Mouse (Mus musculus) left cerebral cortex, adult 9 months (tissue): Measurements from ENCODE around the gene Olfr1057.
"Not testable (repeated sequence)": the region's sequence is repeated elsewhere in the genome, so short reads cannot be mapped to it uniquely, and the experiment has no call there.

Source experiments
- DNase-seq, 2 experiments: peaks; one replicate each; pipeline ENCODE4 v3.0.0; 2022; ENCODE audit warnings: low spot score in 2 of 2

Olfr1057 gene

DNA sequence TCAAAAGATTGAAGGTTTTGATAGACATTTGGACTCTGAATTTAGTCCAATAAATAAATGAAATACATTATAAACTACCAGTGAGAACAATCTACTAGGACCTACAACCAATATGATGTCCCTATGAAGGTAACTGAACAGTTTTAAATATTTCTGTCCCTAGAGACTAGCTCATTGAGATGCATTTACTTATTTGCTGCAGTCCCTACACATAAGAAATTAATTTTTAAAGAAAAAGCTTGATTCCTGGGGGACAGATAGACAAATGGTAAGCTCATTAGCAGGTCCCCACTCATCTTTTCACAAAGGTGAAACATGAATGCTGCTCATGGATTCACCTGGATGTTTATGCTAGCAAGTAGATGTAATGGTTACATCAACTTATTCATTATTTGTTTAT, at the start of gene Olfr1057:
Gene Olfr1057, minus strand, starts transcription at position 101 of the 400 bp plus-strand sequence.
- DNase-seq: no peak

DNA sequence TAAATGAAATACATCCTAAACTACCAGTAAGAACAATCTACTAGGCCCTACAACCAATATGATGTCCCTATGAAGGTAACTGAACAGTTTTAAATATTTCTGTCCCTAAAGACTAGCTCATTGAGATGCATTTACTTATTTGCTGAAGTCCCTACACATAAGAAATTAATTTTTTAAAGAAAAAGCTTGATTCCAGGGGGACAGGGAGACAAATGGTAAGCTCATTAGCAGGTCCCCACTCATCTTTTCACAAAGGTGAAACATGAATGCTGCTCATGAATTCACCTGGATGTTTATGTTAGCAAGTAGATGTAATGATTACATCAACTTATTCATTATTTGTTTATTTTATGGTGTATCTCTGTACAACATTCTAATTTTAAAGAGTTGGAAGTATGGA, 48.5 kb upstream of the Olfr1057 start, which contains the start of gene Olfr1062:
Gene Olfr1062, minus strand, starts transcription at position 101 of the 400 bp plus-strand sequence.
- not testable (repeated sequence) for DNase-seq

- DNase-seq: no peak
Measured at GRCm38 (mm10) chr2:86413950-86414349, 35.8 kb upstream of the Olfr1057 start, which contains the start of gene Olfr1061. Gene Olfr1061 (minus strand): TSS chr2:86414050.

- DNase-seq: no peak
Measured at GRCm38 (mm10) chr2:86395114-86395513, 16.9 kb upstream of the Olfr1057 start.

- not testable (repeated sequence) for DNase-seq
Measured at GRCm38 (mm10) chr2:86388461-86388860, 10.3 kb upstream of the Olfr1057 start, which contains the start of gene Olfr1058. Gene Olfr1058 (minus strand): TSS chr2:86388561.

DNA sequence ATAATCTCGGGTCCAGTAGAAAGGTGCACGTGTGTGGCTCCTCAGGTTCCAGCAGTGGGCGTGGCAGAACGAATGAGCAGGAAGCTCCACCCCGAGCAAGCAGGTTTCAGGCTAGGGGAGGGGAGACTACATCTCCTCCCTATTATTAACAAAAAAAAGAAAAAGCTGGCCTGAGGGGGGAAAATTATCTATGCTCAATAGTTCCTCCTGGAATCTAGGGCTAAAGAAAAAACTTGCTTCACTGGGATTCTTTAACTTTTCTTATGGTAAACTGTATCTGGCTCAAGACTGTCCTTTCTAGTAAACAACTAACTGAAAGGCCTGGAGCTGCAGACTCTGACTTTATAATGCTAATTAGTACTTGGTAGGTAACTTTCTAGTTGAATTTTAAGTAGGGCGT, 11.9 kb downstream of the Olfr1057 start:
- not testable (repeated sequence) for DNase-seq

DNA sequence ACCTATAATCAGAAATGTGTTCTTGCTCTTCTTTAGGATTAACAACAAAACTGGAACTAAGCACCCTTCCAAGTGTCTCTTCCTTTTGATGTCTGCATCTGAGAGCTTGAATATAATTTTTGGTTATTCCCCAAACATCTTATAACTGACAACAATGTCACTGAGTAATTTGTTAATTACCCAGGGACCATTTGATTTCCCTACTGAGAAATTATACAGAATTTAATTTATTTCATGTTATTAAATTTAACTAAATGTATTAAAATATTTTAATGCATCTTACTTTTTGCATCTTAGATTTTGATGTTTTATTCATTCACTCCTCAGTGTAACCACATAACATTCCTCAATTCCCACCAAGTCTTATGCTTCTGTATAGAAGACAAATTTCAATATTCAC, 15.8 kb downstream of the Olfr1057 start, which contains the start of gene Olfr1056:
Gene Olfr1056, minus strand, starts transcription at position 101 of the 400 bp plus-strand sequence.
- DNase-seq: no peak

DNA sequence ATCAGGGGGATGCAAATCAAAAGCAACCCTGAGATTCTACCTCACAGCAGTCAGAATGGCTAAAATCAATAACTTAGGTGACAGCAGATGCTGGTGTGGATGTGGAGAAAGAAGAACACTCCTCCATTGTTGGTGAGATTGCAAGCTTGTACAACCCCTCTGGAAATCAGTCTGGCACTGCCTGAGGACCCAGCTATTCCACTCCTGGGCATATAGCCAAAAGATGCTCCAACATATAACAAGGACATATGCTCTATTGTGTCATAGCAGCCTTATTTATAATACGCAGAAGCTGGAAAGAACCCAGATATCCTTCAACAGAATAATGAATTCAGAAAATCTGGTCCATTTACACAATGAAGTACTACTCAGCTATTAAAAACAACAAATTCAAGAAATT, 26.4 kb downstream of the Olfr1057 start:
- DNase-seq: not testable (repeated sequence)

GRCm38 (mm10) chr2:86350184-86350583, 28.0 kb downstream of the Olfr1057 start, which contains the start of gene Olfr1055:
Gene Olfr1055 (minus strand): TSS chr2:86350284.
- DNase-seq: no peak

DNA sequence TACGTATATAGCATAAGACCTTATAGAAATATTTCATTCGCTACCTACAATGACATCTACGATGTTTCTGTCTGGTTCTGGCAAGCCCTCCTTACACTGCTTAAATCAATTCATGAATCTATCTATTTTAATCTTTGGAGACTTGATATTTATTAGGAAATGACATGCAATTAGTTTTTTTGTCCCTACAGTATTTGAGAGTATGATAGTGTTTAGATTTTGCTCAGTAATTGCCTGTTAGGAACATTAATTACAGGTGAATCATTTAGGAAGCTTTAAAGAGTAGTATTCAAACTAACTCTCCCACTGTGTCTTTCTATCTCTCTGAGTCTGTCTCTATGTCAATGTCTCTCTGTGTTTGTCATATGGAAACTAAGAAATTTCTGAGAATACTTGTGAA, 42.9 kb downstream of the Olfr1057 start, which contains the start of gene Olfr1054:
Gene Olfr1054, minus strand, starts transcription at position 101 of the 400 bp plus-strand sequence.
- no peak for DNase-seq
